Mouse (Mus musculus): ENCODE measurements around the gene Stmn1. TPM values are rescaled to one million over a fixed set of nuclear protein-coding genes. Genes with fewer than 3 reads are reported as not detected.

Stmn1 gene
- polyA plus RNA-seq, 1 experiment from 2014 or later = 570 TPM

GRCm38 (mm10) chr4:134505966-134506594 lies 38.0 kb downstream of the Stmn1 start:
- Histone ChIP-seq H3K9ac (no peak overlapping the region), H3K9me3 (replicated peaks) (no peaks in the 10 kb centered on the region), H3K27me3 (replicated peaks) (no peaks in the 10 kb centered on the region), H3K4me2 (peak overlapping the region; percentile 40), H3K4me1 (peaks cover 82% of the 10 kb centered on the region), H3K36me3 (peaks cover 7% of the 10 kb centered on the region), H3K27ac (peak overlapping the region; percentile 77), H3K4me3 (no peak overlapping the region)
- ATAC-seq = peak; percentile 86
- WGBS (ENCODE audit: insufficient replicate concordance) = 25% methylated on average over 3 of the region's 4 CpGs

- peak overlapping the region; percentile 30 for H3K27ac ChIP-seq
Measured at GRCm38 (mm10) chr4:134506713-134507112, 38.6 kb downstream of the Stmn1 start.

GRCm38 (mm10) chr4:134510396-134510795 lies 42.3 kb downstream of the Stmn1 start:
- Histone ChIP-seq H3K4me3 (peak overlapping the region; percentile 79), H3K27me3 (replicated peaks) (no peaks in the 10 kb centered on the region), H3K4me2 (peak overlapping the region; percentile 89), H3K9ac (peak overlapping the region; percentile 12; the same call in 1 of the 2 replicates), H3K36me3 (peaks cover 20% of the 10 kb centered on the region), H3K27ac (peak overlapping the region; percentile 43; the same call in 1 of the 2 replicates), H3K4me1 (peaks cover 85% of the 10 kb centered on the region), H3K9me3 (replicated peaks) (no peaks in the 10 kb centered on the region)
- 76% methylated on average over 4 of the region's 4 CpGs for WGBS (ENCODE audit: insufficient replicate concordance)
- no peak for ATAC-seq

More at GRCm38 (mm10) chr4:134506713-134507112, 38.6 kb downstream of the Stmn1 start:
- no peak overlapping the region for H3K9ac ChIP-seq
- no peaks in the 10 kb centered on the region for H3K27me3 ChIP-seq (replicated peaks)
- H3K4me1 ChIP-seq = peaks cover 83% of the 10 kb centered on the region
- H3K4me3 ChIP-seq = no peak overlapping the region
- H3K36me3 ChIP-seq = peaks cover 7% of the 10 kb centered on the region
- H3K9me3 ChIP-seq (replicated peaks) = no peaks in the 10 kb centered on the region
- WGBS (ENCODE audit: insufficient replicate concordance) = 86% methylated on average over 19 of the region's 19 CpGs
- ATAC-seq = no peak
- no peak overlapping the region for H3K4me2 ChIP-seq

- peak within 1 kb of the TSS; percentile 91 for H3K27ac ChIP-seq
- peak within 1 kb of the TSS; percentile 79 for H3K4me3 ChIP-seq
- no peaks in the 10 kb centered on the region for H3K27me3 ChIP-seq (replicated peaks)
- WGBS (ENCODE audit: insufficient replicate concordance) = under 1% methylated on average over 42 of the region's 42 CpGs
- H3K4me1 ChIP-seq = peaks cover 86% of the 10 kb centered on the region
- peak within 1 kb of the TSS; percentile 89 for H3K4me2 ChIP-seq
- H3K36me3 ChIP-seq = peaks cover 26% of the 10 kb centered on the region
- H3K9me3 ChIP-seq (replicated peaks) = no peaks in the 10 kb centered on the region
- peak; percentile 85 for ATAC-seq
- peak within 1 kb of the TSS; percentile 88 for H3K9ac ChIP-seq
Measured at GRCm38 (mm10) chr4:134510845-134511411, 42.8 kb downstream of the Stmn1 start, which contains the start of gene Aunip. Gene Aunip (plus strand): TSS chr4:134510999.

GRCm38 (mm10) chr4:134511730-134512129 lies 43.6 kb downstream of the Stmn1 start:
- Histone ChIP-seq H3K4me1 (peaks cover 86% of the 10 kb centered on the region), H3K4me3 (peak overlapping the region; percentile 79), H3K36me3 (peaks cover 28% of the 10 kb centered on the region), H3K27me3 (replicated peaks) (no peaks in the 10 kb centered on the region), H3K27ac (peak overlapping the region; percentile 91), H3K9me3 (replicated peaks) (no peaks in the 10 kb centered on the region), H3K9ac (peak overlapping the region; percentile 88), H3K4me2 (peak overlapping the region; percentile 89)
- ATAC-seq = no peak
- WGBS (ENCODE audit: insufficient replicate concordance) = 18% methylated on average over 6 of the region's 6 CpGs

- Histone ChIP-seq H3K36me3 (peaks cover 31% of the 10 kb centered on the region), H3K27me3 (replicated peaks) (no peaks in the 10 kb centered on the region), H3K9ac (peak overlapping the region; percentile 88), H3K9me3 (replicated peaks) (no peaks in the 10 kb centered on the region), H3K4me2 (peak overlapping the region; percentile 89), H3K27ac (peak overlapping the region; percentile 91), H3K4me3 (peak overlapping the region; percentile 79), H3K4me1 (peaks cover 86% of the 10 kb centered on the region)
- ATAC-seq = peak; percentile 64
- WGBS (ENCODE audit: insufficient replicate concordance) = 7% methylated on average over 15 of the region's 15 CpGs
Measured at GRCm38 (mm10) chr4:134512798-134513197, 44.7 kb downstream of the Stmn1 start.

- WGBS (ENCODE audit: insufficient replicate concordance) = 56% methylated on average over 11 of the region's 11 CpGs
- Histone ChIP-seq H3K4me3 (peak overlapping the region; percentile 79), H3K27me3 (replicated peaks) (no peaks in the 10 kb centered on the region), H3K9ac (peak overlapping the region; percentile 88), H3K4me1 (peaks cover 79% of the 10 kb centered on the region), H3K4me2 (peak overlapping the region; percentile 89), H3K27ac (peak overlapping the region; percentile 91), H3K36me3 (peaks cover 44% of the 10 kb centered on the region), H3K9me3 (replicated peaks) (no peaks in the 10 kb centered on the region)
- ATAC-seq = peak; percentile 57
Measured at GRCm38 (mm10) chr4:134514309-134514930, 46.3 kb downstream of the Stmn1 start.

- peak overlapping the region; percentile 89 for H3K4me2 ChIP-seq
Measured at GRCm38 (mm10) chr4:134515614-134516013, 47.5 kb downstream of the Stmn1 start.

GRCm38 (mm10) chr4:134516981-134517380 lies 48.9 kb downstream of the Stmn1 start:
- H3K27ac ChIP-seq = peak overlapping the region; percentile 73
- no peak for ATAC-seq
- no peaks in the 10 kb centered on the region for H3K27me3 ChIP-seq (replicated peaks)
- peaks cover 64% of the 10 kb centered on the region for H3K4me1 ChIP-seq
- H3K36me3 ChIP-seq = peaks cover 70% of the 10 kb centered on the region
- 62% methylated on average over 8 of the region's 8 CpGs for WGBS (ENCODE audit: insufficient replicate concordance)
- no peak overlapping the region for H3K4me3 ChIP-seq
- no peaks in the 10 kb centered on the region for H3K9me3 ChIP-seq (replicated peaks)
- H3K9ac ChIP-seq = 0 out of 2 replicates have a peak overlapping the region, but pooled peaks have one; percentile 27
- H3K4me2 ChIP-seq = peak overlapping the region; percentile 33

More at GRCm38 (mm10) chr4:134515614-134516013, 47.5 kb downstream of the Stmn1 start:
- H3K4me3 ChIP-seq = peak overlapping the region; percentile 3; the same call in 1 of the 2 replicates
- H3K36me3 ChIP-seq = peaks cover 56% of the 10 kb centered on the region
- H3K4me1 ChIP-seq = peaks cover 69% of the 10 kb centered on the region
- peak overlapping the region; percentile 58 for H3K9ac ChIP-seq
- peak overlapping the region; percentile 69 for H3K27ac ChIP-seq
- no peaks in the 10 kb centered on the region for H3K9me3 ChIP-seq (replicated peaks)
- no peak for ATAC-seq
- 53% methylated on average over 7 of the region's 7 CpGs for WGBS (ENCODE audit: insufficient replicate concordance)
- no peaks in the 10 kb centered on the region for H3K27me3 ChIP-seq (replicated peaks)

GRCm38 (mm10) chr4:134517719-134518118 lies 49.6 kb downstream of the Stmn1 start:
- ATAC-seq = no peak
- H3K4me3 ChIP-seq = no peak overlapping the region
- peak overlapping the region; percentile 33; the same call in 1 of the 2 replicates for H3K4me2 ChIP-seq
- 69% methylated on average over 10 of the region's 10 CpGs for WGBS (ENCODE audit: insufficient replicate concordance)
- no peaks in the 10 kb centered on the region for H3K27me3 ChIP-seq (replicated peaks)
- H3K9ac ChIP-seq = 0 out of 2 replicates have a peak overlapping the region, but pooled peaks have one; percentile 27
- no peaks in the 10 kb centered on the region for H3K9me3 ChIP-seq (replicated peaks)
- peaks cover 77% of the 10 kb centered on the region for H3K36me3 ChIP-seq
- peaks cover 57% of the 10 kb centered on the region for H3K4me1 ChIP-seq
- H3K27ac ChIP-seq = peak overlapping the region; percentile 73

- no peak overlapping the region for H3K27ac ChIP-seq
- no peak overlapping the region for H3K4me2 ChIP-seq
- H3K4me1 ChIP-seq = peaks cover 57% of the 10 kb centered on the region
- H3K36me3 ChIP-seq = peaks cover 85% of the 10 kb centered on the region
- H3K9me3 ChIP-seq (replicated peaks) = no peaks in the 10 kb centered on the region
- no peak overlapping the region for H3K4me3 ChIP-seq
- no peaks in the 10 kb centered on the region for H3K27me3 ChIP-seq (replicated peaks)
- no peak overlapping the region for H3K9ac ChIP-seq
- ATAC-seq = no peak
- WGBS (ENCODE audit: insufficient replicate concordance) = 90% methylated on average over 4 of the region's 4 CpGs
Measured at GRCm38 (mm10) chr4:134518541-134518940, 50.4 kb downstream of the Stmn1 start.

GRCm38 (mm10) chr4:134519281-134519680 lies 51.2 kb downstream of the Stmn1 start:
- H3K27me3 ChIP-seq (replicated peaks) = no peaks in the 10 kb centered on the region
- H3K4me1 ChIP-seq = peaks cover 55% of the 10 kb centered on the region
- ATAC-seq = no peak
- H3K4me2 ChIP-seq = no peak overlapping the region
- H3K9me3 ChIP-seq (replicated peaks) = no peaks in the 10 kb centered on the region
- peaks cover 86% of the 10 kb centered on the region for H3K36me3 ChIP-seq
- H3K9ac ChIP-seq = no peak overlapping the region
- H3K4me3 ChIP-seq = no peak overlapping the region
- 0 out of 2 replicates have a peak overlapping the region, but pooled peaks have one; percentile 6 for H3K27ac ChIP-seq

Data from liver, embryonic 12.5 days (tissue).